Mouse (Mus musculus) ovary, postnatal 10 days (tissue): ENCODE measurements around the gene Pign.

ENCODE experiments used
- DNase-seq: peaks from one replicate; pipeline ENCODE4 v3.0.0; 2022; ENCODE audit warnings: low spot score

Pign gene

GRCm38 (mm10) chr1:105663171-105663961, at the start of gene Pign, which contains the start of gene Relch:
Gene Pign (minus strand): TSS chr1:105663677.
Gene Relch (plus strand): TSS chr1:105663861.
- DNase-seq, result peak; percentile 85

GRCm38 (mm10) chr1:105712822-105713221, 49.3 kb upstream of the Pign start:
- no peak for DNase-seq

GRCm38 (mm10) chr1:105711227-105711626, 47.8 kb upstream of the Pign start:
- no peak for DNase-seq

GRCm38 (mm10) chr1:105709415-105709814, 45.9 kb upstream of the Pign start:
- DNase-seq, result no peak

- DNase-seq, result no peak
Observed at GRCm38 (mm10) chr1:105700984-105701530, 37.6 kb upstream of the Pign start.

GRCm38 (mm10) chr1:105695581-105695980, 32.1 kb upstream of the Pign start:
- no peak for DNase-seq

- DNase-seq, result no peak
Observed at GRCm38 (mm10) chr1:105685501-105685900, 22.0 kb upstream of the Pign start.

GRCm38 (mm10) chr1:105680587-105680986, 17.1 kb upstream of the Pign start:
- no peak for DNase-seq

- no peak for DNase-seq
Observed at GRCm38 (mm10) chr1:105674763-105675162, 11.3 kb upstream of the Pign start.

- no peak for DNase-seq
Observed at GRCm38 (mm10) chr1:105669700-105670099, 6.2 kb upstream of the Pign start.

GRCm38 (mm10) chr1:105663962-105664812, 710 bp upstream of the Pign start:
- DNase-seq, result no peak

GRCm38 (mm10) chr1:105662820-105663170, 682 bp downstream of the Pign start:
- DNase-seq, result no peak

- DNase-seq, result no peak
Observed at GRCm38 (mm10) chr1:105660015-105660414, 3.5 kb downstream of the Pign start.

- DNase-seq, result no peak
Observed at GRCm38 (mm10) chr1:105653981-105654380, 9.5 kb downstream of the Pign start.

GRCm38 (mm10) chr1:105650650-105651049, 12.8 kb downstream of the Pign start:
- no peak for DNase-seq

GRCm38 (mm10) chr1:105644093-105644492, 19.4 kb downstream of the Pign start:
- no peak for DNase-seq

GRCm38 (mm10) chr1:105630481-105630880, 33.0 kb downstream of the Pign start:
- DNase-seq, result no peak

- no peak for DNase-seq
Observed at GRCm38 (mm10) chr1:105589673-105590072, 73.8 kb downstream of the Pign start.

- no peak for DNase-seq
Observed at GRCm38 (mm10) chr1:105588697-105589096, 74.8 kb downstream of the Pign start.

GRCm38 (mm10) chr1:105582800-105583199, 80.7 kb downstream of the Pign start:
- no peak for DNase-seq

GRCm38 (mm10) chr1:105580909-105581308, 82.6 kb downstream of the Pign start:
- no peak for DNase-seq

- no peak for DNase-seq
Observed at GRCm38 (mm10) chr1:105566051-105566450, 97.4 kb downstream of the Pign start.

- DNase-seq, result no peak
Observed at GRCm38 (mm10) chr1:105564289-105564688, 99.2 kb downstream of the Pign start.
